ENCODE assay signal across 10 mouse cellular contexts in genomic region chr8:121358609-121359008, GRCm38 (mm10).
A peak's percentile ranks its signal among the peaks of the same experiment; 100 is the strongest.
DNase-seq lines count a peak whose midpoint lies in the region; ATAC-seq lines count a peak whose summit lies in the region.
"Had no signal": no experiment of that assay in that cellular context is flagged by ENCODE, and none has a peak within 500 bp of the region (broad histone marks: within the 10 kb centered on the region; RNA-seq: fewer than 3 reads in every experiment).

No protein-coding gene starts in this region.

- H3K4me2 ChIP-seq in forebrain, embryonic 14.5 days (ENCODE audit: low read length), result no peak overlapping the region
- no peak overlapping the region for H3K4me2 ChIP-seq in stomach, embryonic 15.5 days

- no peak overlapping the region for H3K4me3 ChIP-seq in forebrain, embryonic 10.5 days
- H3K4me3 ChIP-seq in forebrain, embryonic 14.5 days (ENCODE audit: low read depth, low read length), result no peak overlapping the region
- no peak overlapping the region for H3K4me3 ChIP-seq in stomach, embryonic 15.5 days (replicated peaks)

- H3K9me3 ChIP-seq in forebrain, embryonic 10.5 days, result 0 out of 2 replicates have a peak, but pooled peaks cover 5% of the 10 kb centered on the region
- no peaks in the 10 kb centered on the region for H3K9me3 ChIP-seq in forebrain, embryonic 14.5 days (replicated peaks; ENCODE audit: control insufficient read depth, low read length)
- H3K9me3 ChIP-seq in stomach, embryonic 15.5 days, result no peaks in the 10 kb centered on the region

- ATAC-seq in forebrain, embryonic 14.5 days, result no peak
- ATAC-seq in stomach, embryonic 15.5 days (ENCODE audit: insufficient read depth, low FRiP score, low read depth), result no peak
- ATAC-seq: Patski had no signal

- peak overlapping the region; percentile 65; the same call in 1 of the 2 replicates for H3K27ac ChIP-seq in forebrain, embryonic 10.5 days
- no peak overlapping the region for H3K27ac ChIP-seq in forebrain, embryonic 14.5 days (ENCODE audit: low read depth, low read length)
- H3K27ac ChIP-seq in stomach, embryonic 15.5 days, result 0 out of 2 replicates have a peak overlapping the region, but pooled peaks have one; percentile 27
- H3K27ac ChIP-seq: macrophage had no signal

- H3K4me1 ChIP-seq in forebrain, embryonic 10.5 days, result peaks cover 49% of the 10 kb centered on the region
- H3K4me1 ChIP-seq in forebrain, embryonic 14.5 days (ENCODE audit: control insufficient read depth, insufficient read depth, low read length), result no peaks in the 10 kb centered on the region
- peaks cover 20% of the 10 kb centered on the region for H3K4me1 ChIP-seq in stomach, embryonic 15.5 days

- peaks cover 96% of the 10 kb centered on the region for H3K27me3 ChIP-seq in forebrain, embryonic 10.5 days (ENCODE audit: poor library complexity, severe bottlenecking)
- H3K27me3 ChIP-seq in forebrain, embryonic 14.5 days (replicated peaks; ENCODE audit: control insufficient read depth, insufficient read depth, low read length), result no peaks in the 10 kb centered on the region
- H3K27me3 ChIP-seq in stomach, embryonic 15.5 days (replicated peaks), result peaks cover 4% of the 10 kb centered on the region; the same call in 1 of the 2 replicates
- H3K27me3 ChIP-seq: Patski had no signal

- no peak overlapping the region for H3K9ac ChIP-seq in forebrain, embryonic 14.5 days (ENCODE audit: low read length)
- no peak overlapping the region for H3K9ac ChIP-seq in stomach, embryonic 15.5 days

- no peak for DNase-seq in forebrain, embryonic 10.5 days (ENCODE audit: extremely low spot score, low spot score)
- no peak for DNase-seq in forebrain, embryonic 14.5 days (ENCODE audit: low spot score)
- DNase-seq in ovary, postnatal 36 days (ENCODE audit: low spot score), result peak; percentile 18
- DNase-seq in ovary, postnatal 14 days (ENCODE audit: low spot score), result no peak
- peak; percentile 50 for DNase-seq in kidney, postnatal 10 days
- no peak for DNase-seq in ovary, postnatal 10 days (ENCODE audit: low spot score)
- no peak for DNase-seq in thymus, postnatal 14 days

- WGBS in forebrain, embryonic 10.5 days, result 47% methylated on average over 4 of the region's 4 CpGs
- 67% methylated on average over 4 of the region's 4 CpGs for WGBS in forebrain, embryonic 14.5 days
- WGBS in stomach, embryonic 15.5 days, result 50% methylated on average over 4 of the region's 4 CpGs

- H3K36me3 ChIP-seq in forebrain, embryonic 10.5 days (replicated peaks), result no peaks in the 10 kb centered on the region
- no peaks in the 10 kb centered on the region for H3K36me3 ChIP-seq in forebrain, embryonic 14.5 days (ENCODE audit: control insufficient read depth, insufficient read depth, low read length)
- H3K36me3 ChIP-seq in stomach, embryonic 15.5 days, result no peaks in the 10 kb centered on the region

Comparison
In these comparisons a context has a peak if more than half of its experiments do, and no peak if none do; other contexts are left out.
1. DNase-seq: peak in ovary, postnatal 36 days (single experiment) and kidney, postnatal 10 days (single experiment); none in forebrain, embryonic 10.5 days (single experiment), forebrain, embryonic 14.5 days (single experiment), ovary, postnatal 14 days (single experiment), ovary, postnatal 10 days (single experiment) and thymus, postnatal 14 days (single experiment).